Mouse (Mus musculus) testis, adult 2 months (tissue): ENCODE results near the gene Slc27a1.

Source experiments
- CTCF ChIP-seq: fragments of 200-500 bp; IDR thresholded peaks from 2 replicates; pipeline ENCODE4 v1.5.1; 2012; ENCODE audit warnings: low read depth, mild to moderate bottlenecking, inconsistent platforms, low read length, moderate library complexity; ENCODE audit not compliant: control insufficient read depth, insufficient read depth, insufficient replicate concordance
- POLR2A ChIP-seq: fragments of 200-500 bp; IDR thresholded peaks from 2 replicates; pipeline ENCODE4 v1.6.1; 2012; ENCODE audit warnings: low read depth, mild to moderate bottlenecking, inconsistent platforms, low read length, moderate library complexity; ENCODE audit not compliant: control insufficient read depth

GRCm38 (mm10) chr8:71580201-71580600, 11.5 kb downstream of the Slc27a1 start:
- no peak for TF ChIP-seq CTCF
- TF ChIP-seq POLR2A, result no peak
